Mouse (Mus musculus) urinary bladder, adult 18-20 months (tissue): Measurements from ENCODE around the gene Nudt16l1.

Experiments used
- DNase-seq, 2 experiments: peaks; one replicate each; pipeline ENCODE4 v3.0.0; 2022; ENCODE audit warnings: low spot score in 2 of 2, mixed read lengths in 2 of 2

Gene Nudt16l1

DNA sequence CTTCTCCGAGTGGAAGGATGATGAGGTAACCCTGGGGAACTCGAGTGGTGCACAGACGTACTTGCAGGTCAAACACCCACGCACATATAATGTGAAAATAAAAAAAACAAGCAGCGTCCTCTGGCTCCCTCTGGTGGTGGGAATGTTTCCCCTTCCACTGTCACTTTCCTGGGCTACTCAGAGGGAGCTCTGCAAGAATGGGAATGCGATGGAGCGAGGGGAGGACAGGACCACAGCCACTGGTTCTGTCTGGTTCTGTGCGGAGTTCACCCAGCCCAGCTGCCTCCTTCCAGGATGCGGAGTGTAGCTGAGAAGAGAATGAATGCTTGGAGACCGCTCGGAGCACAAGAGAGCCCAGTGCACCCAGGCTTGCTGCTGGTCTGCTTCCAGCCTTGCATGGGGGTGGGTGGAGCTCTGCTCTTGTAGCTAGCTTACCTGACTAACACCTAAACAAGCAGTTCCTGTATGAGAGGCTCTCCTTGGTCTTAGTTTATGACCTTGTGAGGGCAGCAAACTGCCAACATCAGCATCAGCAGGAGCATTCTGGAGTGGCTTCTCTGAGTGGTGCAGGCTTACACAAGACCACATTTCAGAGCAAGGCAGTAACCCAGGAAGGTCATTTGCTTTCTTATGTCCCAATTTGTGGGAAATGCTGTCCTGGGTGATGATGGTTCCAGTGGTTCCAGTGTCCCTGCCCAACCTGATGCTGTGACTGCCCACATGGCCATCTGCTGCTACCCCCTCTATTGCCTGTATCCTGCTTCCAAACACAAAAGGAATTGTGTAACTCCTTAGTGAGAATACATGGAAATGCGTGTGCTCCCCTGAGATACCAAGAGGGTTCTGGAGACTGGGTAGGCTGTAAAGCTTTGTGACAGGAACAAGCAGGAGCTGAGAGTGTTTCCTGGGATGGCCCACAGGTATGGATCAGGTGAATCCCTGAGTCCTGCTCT, 24.5 kb upstream of the Nudt16l1 start:
- DNase-seq = peak; percentile 71 to 81

DNA sequence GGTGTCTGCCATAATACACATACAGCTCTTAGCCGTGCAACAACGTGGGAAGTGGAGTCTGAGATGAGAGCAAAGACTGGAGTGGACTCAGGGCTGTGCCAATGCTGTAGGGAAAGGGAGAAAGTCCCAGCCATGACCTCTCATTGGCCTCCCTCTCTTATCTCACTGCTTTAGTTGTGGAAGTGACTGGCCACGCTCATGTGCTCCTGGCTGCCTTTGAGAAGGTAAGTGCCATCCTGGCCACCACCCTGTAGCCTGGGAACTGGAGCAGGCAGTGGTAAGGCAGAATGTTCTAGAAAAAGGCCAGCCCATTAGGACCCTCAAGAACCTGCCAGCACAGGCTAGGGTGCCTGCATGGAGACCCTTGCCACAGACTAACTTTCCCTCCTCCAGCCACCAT, 22.6 kb upstream of the Nudt16l1 start:
- no peak for DNase-seq

DNA sequence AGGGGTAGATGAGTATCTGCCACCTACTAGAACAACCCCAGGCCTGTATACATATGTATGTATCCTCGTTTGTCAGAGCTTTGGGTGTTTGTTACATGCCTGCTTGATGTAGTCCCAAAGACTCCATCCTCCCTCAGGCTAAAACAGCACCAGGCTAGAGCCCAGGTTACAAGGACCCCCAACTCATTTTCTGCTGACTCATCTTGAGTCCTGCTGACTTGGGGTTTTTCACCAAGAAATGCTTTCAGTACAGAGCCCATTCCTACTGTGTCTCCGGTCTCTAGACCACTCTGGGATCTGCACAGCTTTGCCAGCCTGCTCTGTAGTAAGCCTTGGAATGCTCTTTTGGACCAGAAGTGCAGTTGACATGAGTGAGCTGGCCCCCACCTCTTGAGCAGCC, 22.0 kb upstream of the Nudt16l1 start:
- DNase-seq = no peak

- no peak for DNase-seq
Measured at GRCm38 (mm10) chr16:4920556-4920955, 18.0 kb upstream of the Nudt16l1 start.

DNA sequence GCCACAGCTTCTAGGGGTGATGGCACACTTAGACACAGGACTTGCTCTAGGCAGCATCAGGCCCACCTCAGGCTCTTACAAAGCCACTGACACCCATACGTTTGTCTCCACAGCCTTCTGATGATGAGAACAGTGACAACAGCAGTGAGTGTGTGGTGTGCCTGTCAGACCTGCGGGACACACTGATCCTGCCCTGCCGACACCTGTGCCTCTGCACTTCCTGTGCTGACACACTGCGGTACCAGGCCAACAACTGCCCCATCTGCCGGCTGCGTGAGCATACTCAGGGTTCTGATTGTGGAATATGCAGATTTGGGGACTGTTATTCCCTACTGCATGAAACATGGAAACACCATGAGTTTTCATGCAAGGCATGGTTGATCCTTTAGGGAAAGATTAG, 16.1 kb upstream of the Nudt16l1 start:
- no peak for DNase-seq

- DNase-seq = no peak
Measured at GRCm38 (mm10) chr16:4923996-4924395, 14.6 kb upstream of the Nudt16l1 start.

DNA sequence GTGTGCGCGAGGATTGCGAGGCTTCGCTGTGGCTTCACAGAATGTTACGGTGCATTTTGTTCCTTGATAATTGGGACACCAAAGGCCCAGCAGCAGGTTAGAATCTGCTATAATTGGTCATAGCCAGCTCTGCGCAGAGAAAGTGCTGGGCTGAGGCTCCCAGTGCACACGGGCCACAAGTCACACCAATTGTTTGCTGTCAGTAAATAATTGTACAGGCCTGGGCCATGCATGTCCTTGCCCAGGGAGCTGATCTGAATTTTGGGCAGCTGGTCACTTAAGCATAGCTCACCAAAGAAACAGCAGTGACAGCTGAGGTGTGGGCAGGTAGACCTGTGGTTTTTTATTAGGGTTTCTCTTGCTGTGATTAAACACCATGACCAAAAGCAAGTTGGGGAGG, 10.6 kb upstream of the Nudt16l1 start:
- no peak for DNase-seq

DNA sequence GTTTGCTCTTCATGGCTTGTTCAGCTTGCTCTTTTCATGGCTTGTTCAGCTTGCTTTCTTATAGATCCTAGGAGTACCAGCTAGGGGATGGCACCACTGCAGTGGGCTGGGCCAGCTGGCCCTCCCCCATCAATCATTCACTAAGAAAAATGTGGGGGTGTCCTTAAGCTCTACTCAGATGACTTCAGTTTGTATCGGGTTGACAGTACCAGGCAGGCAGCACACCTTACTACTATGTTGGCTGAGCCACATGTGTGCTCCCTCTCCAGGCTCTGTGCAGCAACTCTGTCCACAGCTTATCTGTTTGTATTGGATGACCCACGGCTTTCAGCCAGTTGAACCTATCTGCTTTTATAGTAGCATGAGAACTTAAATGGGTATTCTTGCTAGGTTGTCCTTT, 10.1 kb upstream of the Nudt16l1 start:
- no peak for DNase-seq

DNA sequence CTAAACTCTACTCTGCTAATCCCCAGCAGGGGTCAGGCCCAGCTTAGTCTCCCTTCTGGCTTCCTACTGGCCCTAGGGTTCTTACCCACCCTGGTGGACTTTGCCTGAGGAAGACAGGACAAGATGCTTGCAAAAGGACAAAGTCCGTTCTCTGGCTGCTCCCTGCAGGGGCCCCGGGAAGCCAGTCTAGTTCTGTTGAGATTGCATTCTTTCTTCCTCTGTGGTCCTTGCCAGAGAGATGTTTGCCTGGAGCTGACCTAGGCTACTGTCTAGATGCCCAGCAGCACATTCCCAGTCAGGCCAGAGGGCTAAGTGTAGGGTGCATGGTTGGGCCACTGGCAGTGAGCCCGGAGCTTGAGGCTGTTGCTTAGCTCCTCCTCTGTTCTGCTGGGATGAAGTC, 6.1 kb upstream of the Nudt16l1 start:
- DNase-seq = no peak

GRCm38 (mm10) chr16:4935430-4935829, 3.1 kb upstream of the Nudt16l1 start:
- no peak for DNase-seq

DNA sequence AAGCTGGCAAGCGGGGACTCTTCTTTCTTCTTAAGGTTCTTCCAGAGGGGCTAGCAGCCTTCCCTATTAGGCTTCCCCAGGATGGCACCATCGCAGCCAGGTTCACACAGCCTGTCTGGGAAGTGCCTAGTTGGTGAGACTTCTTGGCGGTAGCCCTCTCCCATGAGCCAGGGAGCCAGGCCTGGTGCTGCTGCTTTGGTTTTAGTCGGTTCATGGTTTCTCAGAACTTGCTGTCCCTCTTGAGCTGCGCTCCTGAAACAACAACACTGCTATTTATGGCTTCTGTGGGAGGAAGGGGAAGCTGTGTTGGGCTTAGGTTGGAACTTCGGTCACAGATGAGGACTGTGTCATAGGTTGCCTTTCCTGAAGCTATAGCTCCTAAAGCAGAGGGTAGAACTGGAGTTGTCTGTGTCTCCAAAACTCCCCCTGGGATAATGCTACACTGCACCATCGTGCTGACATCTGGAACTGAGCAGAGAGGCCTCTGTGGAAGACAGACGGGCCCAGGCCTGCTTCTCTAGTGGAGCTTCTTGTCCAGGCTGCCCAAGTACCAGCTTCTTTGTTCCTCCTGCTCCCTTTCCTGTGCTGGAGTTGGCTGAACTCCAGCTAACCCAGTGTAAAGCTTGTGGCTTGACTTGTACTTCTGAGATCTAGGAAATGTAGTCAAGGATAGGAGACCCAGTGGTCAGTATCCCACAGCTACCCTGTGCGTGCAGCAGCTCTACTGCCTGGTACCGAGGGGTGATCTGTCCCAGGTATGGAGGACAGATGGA, 2.4 kb upstream of the Nudt16l1 start:
- DNase-seq = no peak

GRCm38 (mm10) chr16:4937351-4938190, 990 bp upstream of the Nudt16l1 start:
- DNase-seq = no peak

DNA sequence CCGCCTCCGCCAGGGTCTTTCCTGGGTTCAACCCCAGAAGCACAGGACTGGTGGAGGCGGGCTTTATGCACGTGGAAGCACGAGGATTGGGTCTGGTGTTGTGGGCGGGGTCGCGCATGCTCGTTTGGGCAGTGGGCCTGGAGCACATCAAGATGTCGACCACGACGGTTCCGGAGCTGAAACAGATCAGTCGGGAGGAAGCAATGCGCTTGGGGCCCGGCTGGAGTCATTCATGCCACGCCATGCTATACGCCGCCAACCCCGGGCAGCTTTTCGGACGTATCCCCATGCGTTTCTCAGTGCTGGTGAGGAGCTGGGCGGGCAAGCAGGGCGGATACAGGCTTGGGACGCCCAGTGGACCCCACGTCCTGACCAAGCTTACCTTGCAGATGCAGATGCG, 428 bp downstream of the Nudt16l1 start:
- DNase-seq = peak; percentile 94 to 96

DNA sequence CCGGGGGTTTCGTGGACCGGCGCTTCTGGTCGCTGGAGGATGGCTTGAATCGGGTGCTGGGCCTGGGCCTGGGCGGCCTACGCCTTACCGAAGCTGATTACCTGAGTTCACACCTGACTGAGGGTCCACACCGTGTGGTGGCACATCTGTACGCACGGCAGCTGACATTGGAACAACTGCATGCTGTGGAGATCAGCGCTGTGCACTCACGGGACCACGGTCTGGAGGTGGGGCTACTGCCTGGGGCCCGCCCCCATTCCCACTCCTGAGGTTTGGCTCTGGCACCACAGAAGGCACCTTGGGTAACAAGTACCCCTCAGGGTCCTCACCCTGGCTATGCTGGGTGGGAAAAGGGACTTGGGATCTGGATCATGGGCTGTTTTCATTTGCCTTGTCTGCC, 851 bp downstream of the Nudt16l1 start:
- DNase-seq = no peak

GRCm38 (mm10) chr16:4940311-4940850, 1.8 kb downstream of the Nudt16l1 start:
- DNase-seq = no peak

DNA sequence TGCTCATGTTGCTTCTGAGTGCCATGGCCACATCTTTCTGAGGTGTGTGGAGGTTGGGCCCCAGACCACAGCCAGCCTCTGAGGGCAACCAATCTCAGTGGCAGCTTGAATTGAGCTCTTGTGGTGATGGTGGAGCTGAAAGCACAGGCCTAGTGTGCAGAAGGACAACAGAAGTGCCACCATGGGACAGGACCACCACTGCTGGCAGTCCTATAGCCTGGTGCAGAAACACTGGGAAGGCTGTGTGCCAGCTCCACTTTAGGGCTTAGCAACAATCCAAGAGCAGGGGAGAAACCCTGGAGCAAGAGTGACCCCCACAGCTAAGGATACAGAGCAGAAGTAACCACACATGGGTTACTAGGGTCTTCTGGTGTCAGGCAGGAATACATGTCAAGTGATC, 2.5 kb downstream of the Nudt16l1 start:
- DNase-seq = no peak

DNA sequence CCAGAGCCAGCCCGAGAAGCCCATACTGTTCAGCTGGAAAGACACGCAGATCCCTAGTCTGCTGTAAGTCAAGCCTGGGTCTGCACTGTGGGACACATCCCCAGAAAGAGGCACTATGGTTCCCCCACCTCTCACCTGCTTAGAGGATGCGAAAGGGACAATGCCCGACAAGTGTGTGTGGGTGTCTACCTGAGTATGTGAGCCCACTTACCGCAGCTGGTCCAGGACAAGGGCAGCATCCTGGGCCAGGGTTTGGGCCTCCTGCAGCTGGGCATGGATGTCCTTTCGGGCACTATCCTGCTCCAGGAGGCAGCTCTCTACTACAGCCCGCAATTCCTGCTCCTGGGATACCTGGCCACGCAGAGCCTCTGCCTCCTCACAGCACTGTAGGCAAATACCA, 4.3 kb downstream of the Nudt16l1 start:
- no peak for DNase-seq

DNA sequence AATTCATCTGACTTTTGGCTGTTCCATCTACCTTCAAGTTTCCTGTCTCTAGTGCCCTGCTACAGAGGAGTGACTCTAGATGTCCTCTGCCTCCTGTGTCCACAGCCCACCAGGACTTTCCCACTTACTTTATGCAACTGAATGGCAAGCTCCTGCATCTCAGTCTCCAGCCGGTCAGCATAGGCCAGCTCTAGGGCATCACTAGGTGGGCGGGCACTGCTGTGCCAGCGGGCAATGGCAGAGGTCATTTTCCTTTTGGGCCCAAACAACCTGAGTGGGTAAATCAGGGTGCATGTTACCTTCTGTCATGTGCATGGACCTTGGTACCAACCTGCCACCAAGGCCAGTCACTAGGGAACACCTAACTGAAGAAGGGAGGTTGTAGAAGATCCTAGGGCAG, 4.9 kb downstream of the Nudt16l1 start:
- no peak for DNase-seq

- no peak for DNase-seq
Measured at GRCm38 (mm10) chr16:4945415-4945814, 6.9 kb downstream of the Nudt16l1 start.

DNA sequence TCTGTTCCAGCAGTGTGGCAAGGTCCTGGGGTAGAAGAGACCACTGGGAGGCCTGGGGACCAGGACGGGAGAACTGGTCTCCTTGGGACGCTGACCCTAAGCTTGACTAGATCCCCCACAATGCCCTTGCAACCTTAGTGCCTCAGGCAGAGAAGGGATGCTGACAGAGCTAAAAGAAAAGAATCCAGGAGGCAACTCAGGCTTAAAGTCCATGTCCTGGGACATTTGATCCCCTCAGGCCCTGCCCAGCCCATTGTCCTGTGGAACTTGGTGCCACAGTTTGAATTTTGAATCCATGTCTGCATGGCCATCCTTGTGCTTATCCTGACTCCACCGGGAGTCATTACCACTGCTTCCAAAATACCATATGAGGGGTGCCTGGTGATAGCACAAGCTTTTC, 7.6 kb downstream of the Nudt16l1 start:
- no peak for DNase-seq

GRCm38 (mm10) chr16:4947378-4947777, 8.8 kb downstream of the Nudt16l1 start:
- DNase-seq = no peak

DNA sequence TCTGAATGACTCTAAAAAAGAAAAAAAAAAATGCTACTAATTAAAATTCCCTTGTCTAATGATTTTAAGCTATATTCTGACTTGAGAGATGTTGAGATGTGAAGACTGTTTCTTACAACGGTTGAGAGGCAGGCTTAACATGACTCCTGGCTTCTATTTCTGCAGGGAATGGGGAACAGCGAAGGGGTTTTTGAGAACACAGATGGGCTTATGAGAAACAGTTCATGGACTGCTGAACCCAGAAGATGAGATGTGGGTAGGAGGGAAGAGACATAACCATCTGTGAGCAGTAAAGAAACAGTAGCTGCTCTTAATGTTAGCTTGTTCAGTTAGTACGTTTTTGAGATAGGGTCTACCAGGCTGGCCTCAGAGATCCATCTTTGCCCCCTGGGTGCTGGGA, 18.0 kb downstream of the Nudt16l1 start:
- no peak for DNase-seq
